Mouse (Mus musculus) layer of hippocampus, postnatal 36 days (tissue): ENCODE results near the gene Runx3. TPM values are rescaled to one million over a fixed set of nuclear protein-coding genes. Genes with fewer than 3 reads are reported as not detected.

ENCODE experiments used
- DNase-seq, 2 experiments: peaks; one replicate each; pipeline ENCODE4 v3.0.0; 2022
- total RNA-seq, 2 experiments: library from RNA; stranded (reverse); gene quantifications; 2 replicates each; pipeline ENCODE4 v1.2.3; 2021

Runx3 gene
- not detected for total RNA-seq

DNA sequence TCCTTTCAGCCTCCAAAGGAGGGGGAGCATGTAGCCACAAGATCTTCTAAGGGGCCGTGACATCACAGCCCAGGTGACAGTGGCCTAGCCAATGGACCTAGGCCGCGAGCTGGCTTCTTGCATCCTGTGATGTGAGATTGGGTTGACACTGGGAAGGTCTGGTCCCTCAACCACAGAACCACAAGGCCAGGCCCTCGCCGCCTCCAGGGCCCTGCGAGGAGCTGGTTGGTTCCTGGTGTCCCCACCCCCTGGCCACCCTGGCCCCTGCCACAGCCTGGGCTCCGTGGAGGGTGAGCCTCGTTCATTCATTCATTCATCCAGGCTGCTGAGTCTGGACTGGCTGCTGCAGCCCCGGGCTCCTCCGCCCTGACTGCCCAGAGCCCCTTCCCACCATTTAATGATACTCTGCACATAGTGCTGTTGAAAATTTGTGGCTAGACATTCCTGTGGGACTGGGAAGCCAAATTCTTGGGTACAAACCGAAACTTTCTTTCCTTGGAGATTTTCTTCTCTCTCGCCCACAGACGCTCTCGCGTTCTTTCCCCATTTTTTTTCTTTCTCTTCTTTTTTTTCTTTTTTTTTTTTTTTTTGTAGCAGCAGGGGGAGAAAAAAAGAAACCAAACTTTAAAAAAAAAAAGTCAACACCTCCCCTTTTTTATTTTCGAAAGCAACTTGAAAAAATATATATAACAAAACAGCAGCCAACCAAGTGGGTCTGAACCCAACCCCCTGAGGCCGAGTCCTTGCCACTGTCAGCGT lies at the start of gene Runx3:
Gene Runx3, plus strand, starts transcription at position 311 of the 759 bp plus-strand sequence.
- DNase-seq, result no peak

DNA sequence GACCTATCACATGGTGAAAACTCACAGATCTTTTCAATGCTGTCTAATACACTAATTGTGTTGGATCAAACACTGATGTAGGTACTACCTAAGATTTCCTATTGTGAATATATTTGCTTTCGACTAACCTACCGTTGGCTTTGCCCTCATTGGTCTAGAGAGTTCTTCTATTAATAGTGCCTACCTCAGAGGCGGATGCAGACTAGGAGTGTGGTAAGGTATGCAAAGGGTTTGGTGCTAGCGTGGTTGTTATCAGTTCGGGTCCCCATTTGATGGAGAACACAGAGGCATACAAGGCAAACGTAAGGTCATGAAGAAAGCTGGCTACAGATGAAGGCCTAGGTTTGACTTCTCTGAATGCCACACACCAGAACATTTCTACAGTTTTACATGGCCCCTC lies 47.8 kb upstream of the Runx3 start:
- no peak for DNase-seq

DNA sequence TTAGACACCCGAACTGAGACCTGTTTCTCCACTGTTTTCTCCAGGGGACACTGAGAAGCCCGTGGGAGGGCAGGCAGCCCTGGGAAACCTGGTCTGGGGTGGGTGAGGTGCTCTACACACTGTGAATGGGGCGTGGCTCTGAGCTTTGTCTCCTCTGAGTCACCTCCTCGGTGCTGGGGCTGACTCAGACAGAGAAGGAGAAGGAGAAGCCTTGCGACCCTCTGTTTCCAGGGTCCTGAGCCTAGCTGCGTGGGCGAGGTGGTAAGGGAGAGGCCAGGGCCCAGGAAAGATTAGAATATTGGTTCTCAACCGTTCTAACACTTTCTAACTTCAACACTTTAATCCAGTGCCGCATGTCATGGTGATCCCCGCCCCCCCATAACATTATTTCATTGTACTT lies 46.9 kb upstream of the Runx3 start:
- DNase-seq, result no peak

DNA sequence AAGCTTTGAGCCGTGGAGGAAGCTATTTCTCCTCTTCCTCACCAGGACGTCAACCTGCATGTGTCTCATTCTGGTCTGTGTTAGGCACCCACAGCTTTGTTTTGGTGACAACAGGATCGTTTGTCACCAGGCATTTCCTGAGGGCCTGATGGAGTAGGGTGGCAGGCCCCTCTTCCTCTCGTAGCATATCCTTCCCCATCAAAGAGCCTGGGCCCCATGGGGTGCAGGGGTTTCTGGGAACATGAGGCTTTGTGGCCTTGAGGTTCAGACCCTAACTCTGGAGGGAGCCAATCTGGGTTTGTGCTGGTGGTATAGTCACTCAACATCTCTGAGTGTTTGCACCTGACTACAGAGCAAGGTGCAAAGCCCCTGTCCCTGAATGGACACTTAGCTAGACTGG lies 45.8 kb upstream of the Runx3 start:
- no peak for DNase-seq

DNA sequence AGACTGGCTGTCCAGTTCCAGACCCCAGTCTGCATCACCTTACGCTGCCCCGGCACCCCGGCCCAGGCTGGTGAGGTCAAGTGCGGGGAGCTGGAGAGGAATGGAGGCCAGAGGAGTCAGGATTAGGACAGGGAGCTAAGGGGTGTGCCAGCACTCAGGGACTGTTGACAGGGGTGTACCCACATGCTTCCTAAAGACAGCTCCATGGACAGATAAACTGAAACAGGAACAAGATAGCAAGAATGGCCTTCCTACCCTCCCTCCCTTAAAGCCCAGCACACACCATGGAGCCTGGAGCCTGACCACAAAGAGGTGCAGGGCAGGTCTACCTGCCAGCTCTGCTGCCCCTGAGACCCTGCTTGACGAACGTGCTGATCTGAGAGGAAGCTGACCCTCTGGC lies 45.1 kb upstream of the Runx3 start:
- no peak for DNase-seq

DNA sequence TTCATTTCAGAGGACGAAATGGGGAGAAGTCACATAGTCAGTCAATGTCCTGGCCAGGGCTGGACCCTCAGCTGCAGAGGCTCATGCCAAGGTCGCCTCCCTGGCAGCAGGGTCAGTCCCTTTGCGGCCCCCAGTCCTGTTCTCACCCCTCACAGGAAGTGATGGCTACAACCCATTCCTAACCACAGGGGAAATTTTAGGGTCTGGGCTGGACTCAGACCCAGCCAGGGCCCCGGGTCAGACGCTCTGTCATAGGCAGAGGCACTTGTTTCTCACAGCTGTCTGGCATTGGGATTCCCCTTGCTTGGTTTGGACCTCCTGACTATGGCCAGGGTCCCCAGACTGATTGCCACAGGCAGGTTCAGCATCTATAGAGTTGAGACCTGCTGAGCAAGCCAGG lies 43.8 kb upstream of the Runx3 start:
- no peak for DNase-seq

DNA sequence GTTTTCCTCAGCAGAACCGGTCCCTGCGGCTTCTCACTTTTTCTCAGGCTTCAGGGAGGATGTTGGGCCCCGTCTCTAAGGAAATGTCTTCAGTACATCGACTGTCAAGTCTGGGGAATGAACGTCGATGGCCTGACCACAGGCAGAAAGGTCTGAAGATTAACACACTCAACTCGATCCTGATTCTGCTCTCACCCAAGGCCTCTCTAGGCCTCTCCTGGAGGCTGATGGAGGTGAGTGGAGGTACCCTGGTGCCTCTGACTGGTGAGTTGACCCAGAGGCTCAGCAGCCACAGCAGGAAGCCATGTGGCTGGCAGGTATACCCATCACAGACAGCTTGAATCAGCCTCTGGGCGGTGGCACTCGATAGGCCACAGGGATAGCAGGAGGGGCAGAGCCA lies 43.3 kb upstream of the Runx3 start:
- DNase-seq, result no peak

DNA sequence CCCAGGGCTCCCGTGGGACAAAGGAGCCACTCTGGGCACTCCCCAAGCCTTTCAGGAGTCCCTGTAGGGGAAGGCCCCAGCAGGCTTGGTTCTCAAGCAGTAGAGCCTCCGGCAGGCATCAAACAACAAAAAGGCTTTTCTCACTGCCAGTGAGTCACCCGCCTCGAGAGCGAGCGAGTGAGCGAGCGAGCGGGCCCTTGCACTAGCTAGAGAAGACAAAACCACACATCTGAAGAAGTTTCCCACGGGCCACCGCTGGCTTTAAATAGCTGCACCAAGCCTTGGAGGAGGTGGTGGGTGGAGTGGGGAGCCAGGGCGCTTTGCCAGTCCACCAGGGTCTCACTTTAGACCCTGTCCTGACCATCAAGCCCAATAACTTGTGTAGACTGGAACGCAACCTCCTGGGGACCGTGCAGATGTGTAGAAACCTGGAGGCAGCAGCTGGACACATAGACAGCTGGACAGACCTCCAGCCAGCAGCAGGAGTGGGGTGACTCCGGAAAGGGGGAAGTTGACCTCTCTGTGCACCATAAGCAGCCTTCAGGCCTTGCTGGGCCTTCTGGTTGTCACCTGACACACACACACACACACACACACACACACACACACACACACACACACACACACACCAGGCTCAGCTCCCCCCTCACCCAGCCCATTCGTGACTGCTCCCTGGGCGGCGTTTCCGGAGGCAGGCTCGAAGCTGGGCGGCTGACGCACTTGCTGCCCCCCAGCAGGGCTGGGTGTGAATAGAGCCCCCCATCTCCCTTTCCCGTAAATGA lies 40.4 kb upstream of the Runx3 start:
- DNase-seq, result no peak

DNA sequence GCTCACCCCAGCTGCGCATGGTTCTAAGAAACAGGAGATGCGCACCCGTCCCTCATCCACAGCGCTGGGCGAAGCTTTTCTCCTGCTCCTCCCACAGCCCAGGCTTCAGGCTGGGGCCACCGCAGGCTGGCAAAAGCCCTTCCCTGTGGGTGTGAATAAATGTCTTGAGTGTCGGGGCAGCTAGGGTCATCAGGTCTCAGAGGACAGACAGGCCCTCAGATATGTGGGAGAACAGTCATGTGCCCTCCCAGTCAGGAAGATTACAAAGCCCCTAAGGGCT lies 39.9 kb upstream of the Runx3 start:
- DNase-seq, result no peak

DNA sequence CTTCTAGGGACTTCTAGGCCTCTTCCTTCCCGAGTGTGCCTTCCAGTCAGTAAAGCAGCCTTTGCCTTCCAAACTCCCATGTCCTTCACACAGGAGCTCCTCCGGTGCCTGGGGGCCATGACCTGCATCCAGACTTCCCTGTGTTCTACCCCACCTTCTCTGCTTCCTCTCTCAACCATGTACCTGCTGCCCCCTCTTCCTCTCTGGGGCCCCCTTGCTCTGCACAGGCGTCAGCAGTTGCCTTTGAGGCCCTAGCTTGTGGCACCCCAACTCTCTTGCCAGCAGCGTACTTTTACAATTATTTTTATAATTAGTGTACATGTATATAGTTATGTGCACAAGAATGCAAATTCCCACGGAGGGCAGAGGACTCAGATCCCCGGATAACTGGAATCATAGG lies 37.4 kb upstream of the Runx3 start:
- DNase-seq, result no peak

DNA sequence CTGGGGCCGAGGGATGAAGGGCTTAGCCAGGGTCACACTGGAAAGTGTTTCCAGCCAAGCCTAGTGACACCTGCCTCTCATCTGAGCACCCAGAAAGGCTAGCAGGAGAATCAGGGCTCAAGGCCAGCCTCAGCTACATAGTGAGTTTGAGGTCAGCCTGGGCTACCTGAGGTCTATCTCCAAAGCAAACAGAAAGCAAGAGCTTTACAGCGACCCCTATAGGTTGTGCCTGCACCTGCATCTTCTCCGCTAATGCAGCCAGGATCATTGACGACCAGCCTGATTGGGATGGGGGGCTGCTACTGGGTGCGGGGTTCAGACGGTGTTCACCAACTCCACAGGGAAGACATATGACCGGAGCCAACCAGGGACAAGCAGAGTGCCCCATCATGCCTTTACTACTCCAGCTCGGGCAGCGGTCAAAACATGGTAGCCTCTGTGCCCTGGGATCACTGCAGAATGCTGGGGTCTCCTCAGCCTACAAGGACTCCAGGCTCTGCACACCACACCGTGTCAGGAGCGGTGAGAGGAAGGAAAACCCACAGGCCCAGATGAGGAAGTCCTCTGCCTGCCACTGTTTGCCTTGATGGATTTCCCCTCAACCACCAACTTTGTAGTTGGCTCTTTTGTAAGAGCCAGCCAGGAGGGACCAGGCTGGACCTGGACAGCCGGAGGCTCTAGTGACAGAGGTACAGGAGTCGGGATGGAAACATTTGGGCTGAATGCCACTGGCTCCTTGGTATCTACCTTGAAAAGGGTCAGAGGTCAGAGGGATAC lies 35.2 kb upstream of the Runx3 start:
- no peak for DNase-seq

DNA sequence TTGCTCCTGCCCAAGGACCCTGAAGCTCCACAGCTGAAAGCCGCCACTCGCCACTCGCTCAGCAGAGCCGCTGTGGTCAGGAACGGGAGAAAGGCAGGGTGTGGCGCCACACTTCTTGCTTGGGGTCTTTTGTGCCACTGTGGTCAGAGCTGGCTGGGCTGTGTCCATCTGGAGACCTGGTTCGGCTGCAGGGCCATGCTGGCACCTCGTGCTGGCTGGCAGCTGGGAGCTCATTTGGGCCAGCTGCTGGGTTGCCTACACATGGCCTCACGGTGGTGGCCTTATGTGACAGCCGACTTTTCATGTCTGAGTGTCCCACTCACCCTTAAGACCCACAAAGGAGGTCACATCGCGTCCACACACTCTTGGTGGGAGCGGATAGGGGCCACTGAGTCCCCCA lies 29.8 kb upstream of the Runx3 start:
- no peak for DNase-seq

DNA sequence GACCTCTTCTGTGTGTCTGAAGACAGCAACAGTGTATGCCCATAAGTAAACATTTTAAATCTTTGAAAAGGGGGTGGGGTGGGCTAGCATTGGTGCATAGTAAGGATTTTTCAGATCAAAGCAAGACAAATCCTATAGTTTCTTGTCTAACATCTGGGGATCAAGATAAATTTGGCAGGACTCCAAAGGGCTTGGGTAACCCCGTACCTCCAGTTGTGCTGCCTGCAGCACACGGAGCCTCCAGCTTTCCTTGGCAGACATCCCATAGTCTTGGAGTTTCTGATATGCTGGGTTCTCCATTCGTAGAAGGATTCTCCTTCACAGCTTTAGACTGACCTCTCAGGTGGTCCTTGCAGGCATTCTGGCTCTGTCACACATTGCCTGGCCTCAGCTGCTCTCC lies 27.6 kb upstream of the Runx3 start:
- DNase-seq, result no peak

DNA sequence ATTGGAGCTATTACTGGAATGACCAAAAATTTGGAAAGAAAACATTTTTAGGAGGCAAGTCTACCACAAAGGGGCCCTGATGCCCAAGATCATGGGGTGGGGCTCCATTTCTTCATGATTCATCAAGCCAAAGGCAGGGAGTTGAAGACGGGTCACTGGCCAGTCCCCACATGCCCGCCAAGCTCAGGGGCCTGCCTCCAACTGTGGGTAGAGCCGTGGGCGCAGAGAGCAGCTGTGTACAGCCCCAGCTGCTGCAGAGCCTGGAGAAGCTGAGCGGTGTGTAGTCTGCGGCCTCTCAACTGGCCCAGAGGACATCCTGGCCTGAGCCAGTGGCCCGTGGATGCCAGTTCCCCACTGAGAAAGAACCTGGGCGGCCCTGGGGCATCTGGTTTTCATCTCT lies 24.8 kb upstream of the Runx3 start:
- DNase-seq, result no peak

DNA sequence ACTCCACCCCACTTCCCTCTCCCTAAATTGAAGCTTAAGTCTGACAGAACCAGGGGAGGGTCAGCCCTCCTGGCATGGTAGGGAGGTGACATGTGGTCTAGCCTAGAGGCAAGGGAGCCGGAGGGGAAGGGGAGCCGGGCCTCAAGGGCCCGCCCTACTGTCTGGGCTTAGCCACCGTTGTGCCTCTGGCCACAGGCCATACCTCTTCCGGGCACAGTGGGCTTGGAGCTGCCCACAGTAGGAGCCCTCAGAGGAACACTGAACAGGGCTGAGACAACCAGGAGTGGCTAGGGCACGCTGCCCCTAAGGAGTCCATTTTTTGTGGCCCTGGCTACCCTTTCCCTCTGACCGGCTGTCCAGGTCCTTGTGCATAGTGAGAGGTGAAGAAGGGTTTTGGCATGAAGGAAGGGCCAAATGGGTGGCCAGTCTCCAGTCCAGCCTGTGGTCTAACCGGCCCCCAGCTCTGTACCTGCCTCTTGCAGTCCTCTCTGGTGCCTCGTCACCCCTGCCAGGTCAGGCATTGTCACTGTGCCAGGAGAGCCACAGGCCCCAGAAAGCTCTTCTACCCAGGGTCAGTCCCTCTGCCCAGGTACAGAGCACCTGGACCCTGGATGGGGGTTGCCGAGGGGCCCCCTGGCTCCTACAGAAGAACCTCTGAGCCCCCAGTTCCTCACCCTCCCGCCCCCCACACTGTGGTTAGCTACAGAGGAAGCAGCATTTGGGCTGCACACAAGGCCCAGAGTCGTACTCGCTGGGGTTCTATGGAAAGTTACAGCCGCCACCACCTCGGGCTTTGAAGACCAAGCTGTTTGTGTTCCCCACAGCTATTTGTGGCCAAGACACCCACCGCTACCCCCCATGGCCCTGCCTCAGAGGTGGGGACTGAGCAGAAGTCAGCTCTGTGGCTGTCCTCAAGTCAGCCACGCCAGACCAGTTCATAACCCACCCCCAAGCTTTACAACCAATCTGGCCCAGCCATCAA lies 22.3 kb upstream of the Runx3 start:
- no peak for DNase-seq

DNA sequence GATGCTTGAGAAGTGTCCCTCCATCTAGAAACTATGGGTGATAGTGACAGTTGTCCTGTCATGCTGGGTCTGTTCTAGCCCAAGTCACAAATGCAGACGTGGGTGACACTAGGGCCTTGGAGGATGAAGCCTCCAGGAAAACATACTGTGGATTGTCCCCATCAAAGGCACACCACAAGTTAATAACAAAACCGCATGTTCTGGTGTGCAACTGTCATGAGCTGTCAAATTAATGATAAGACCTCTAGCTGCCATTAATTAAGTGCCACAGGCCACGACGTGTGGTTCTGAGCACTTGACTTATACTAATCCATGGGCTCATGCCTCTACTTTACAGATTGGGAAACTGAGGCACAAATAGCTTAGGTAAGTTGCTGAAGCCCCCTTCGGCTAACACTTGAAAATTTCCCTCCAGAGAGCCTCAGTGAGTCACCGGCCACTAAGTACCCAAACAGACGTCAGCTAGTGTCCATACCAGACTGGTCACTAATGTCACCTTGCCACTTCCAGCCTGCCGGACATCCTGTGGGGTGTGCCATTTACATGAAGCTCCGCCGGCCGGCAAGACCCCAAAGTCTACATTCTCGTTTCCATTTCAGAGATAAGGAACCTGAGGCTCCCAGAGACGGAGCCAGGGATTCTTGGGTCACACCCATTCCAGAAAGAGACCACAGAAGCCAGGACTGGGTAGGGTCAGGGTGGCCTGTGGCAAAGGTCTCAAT lies 18.3 kb upstream of the Runx3 start:
- no peak for DNase-seq

DNA sequence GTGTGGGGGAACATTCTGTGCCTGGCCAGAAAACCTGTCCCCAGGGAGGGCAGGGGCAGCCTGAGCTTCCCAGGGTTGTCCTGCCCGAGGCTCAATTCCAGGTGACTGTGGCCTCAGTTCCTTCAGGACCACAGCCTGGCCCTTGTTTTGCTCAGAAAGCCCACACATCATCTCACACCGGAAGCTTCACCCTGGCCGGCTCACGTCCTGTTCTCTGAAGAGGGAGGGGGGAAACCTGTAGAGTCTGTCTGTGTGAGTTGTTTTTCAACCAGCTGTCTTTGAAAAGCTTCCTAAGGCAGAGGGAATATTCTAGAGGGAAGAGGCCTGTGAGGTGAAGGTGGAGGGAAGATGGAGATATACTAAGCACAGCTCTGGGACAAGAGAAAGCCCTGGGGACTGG lies 17.7 kb upstream of the Runx3 start:
- DNase-seq, result no peak

DNA sequence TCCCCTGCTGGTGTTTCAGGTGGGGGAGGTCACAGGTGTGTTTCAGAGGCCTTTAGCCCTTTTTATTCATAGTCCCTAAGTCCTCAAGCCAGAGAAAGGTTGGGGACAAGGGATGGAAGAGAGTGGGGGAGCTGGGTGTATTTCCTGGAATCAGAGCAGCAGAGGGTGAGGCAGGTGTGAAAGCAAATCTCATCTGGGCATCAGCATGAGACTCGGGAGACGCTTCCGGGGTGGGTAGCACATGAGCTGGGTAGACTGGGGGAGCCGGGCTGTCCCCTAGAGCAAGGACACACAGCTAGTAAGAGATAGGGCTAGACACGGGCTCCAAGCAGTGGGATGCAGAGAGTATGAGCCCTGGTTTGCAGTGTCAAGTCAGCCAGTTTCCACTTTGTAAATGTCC lies 16.7 kb upstream of the Runx3 start:
- DNase-seq, result no peak

DNA sequence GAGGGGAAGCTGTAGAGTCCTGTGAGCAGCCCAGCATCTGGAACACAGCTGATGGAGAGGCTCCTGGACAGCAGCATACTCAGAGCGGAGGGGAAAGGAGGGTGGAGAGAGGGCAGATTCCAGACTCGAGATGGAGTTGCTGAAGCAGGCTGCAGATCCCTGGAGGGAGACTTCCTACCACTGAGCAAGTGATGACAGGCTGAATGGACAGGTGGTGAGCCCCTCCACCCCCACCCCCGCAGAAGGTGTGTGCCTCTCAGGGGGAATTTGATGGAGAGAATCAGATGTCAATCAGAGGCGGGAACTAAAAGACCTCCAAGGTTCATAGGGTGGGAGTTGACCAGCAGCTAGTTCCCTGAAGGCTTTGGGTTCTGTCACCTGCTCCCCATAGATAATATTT lies 13.5 kb upstream of the Runx3 start:
- DNase-seq, result no peak

DNA sequence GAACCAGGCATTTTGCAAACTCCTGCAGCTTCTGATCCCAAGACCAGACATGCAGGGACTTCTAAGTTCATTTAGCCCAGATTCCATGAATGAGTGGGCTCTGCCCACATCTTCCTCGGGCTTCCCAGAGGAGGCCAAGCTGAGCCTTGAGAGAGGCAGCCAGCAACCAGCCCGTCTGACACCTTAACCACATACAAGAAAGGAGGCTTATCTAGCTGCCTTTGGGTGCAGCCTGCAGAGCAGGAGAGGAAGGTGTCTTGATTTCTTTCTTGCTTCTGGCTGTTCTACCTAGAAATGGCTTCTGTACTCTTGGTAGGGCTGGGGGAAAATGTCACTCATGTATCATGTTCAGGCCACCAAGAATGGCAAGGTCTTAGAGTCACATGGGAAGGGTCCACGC lies 11.8 kb upstream of the Runx3 start:
- no peak for DNase-seq

DNA sequence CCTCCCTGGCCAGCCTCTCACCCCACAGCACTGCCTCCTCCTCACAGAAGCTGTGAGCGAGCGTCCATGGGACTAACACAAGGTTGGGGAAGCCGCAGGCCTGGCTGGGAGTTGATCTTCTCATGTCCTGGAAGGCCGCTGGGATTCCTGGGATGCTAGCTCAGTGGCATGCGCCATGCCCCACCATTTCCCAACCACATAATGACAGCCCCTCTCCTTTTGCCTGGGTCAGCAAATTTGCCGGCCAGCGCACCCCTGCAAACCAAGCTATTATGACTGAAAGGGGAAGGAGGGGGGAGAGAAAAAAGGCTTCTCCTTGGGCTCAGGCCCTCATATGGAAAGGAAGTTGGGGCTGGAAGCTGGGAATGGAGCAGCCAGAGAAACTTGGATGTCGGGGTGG lies 6.8 kb upstream of the Runx3 start:
- no peak for DNase-seq

DNA sequence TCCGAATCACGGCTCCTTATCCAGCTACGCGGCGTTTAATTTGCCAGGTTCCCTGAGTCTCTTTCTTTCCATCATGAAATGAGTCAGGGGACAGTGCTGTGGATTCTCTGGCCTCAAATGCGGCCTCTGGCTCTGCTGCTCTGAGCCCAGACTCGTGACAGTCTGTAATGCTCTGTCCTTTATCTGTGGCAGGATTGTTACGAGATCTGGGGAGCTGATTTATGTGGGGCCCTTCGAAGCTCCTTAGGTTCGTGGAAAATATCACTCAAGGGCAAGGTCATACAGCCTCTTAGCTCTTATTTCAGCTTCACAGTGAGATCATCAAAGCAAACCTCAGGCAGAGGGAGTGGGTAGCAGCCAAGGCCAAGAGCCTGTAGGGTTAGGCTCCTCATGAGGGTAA lies 6.2 kb upstream of the Runx3 start:
- DNase-seq, result no peak
